Mouse (Mus musculus) C2C12 (cell line): ENCODE measurements around the gene Esrra. TPM values are rescaled to one million over a fixed set of nuclear protein-coding genes. Genes with fewer than 3 reads are reported as not detected.
"Not testable (repeated sequence)": the region's sequence is repeated elsewhere in the genome, so short reads cannot be mapped to it uniquely, and the experiment has no call there.

Experiments used
- H3K27me3 ChIP-seq: one replicate; pipeline ENCODE4 v1.6.1; 2011; ENCODE audit not compliant: control insufficient read depth, insufficient read depth, insufficient read length
- H3K36me3 ChIP-seq: one replicate; pipeline ENCODE4 v1.6.1; 2011; ENCODE audit not compliant: control insufficient read depth, insufficient read depth
- H3K4me3 ChIP-seq: one replicate; pipeline ENCODE4 v1.5.1; 2011; ENCODE audit warnings: mild to moderate bottlenecking, control low read depth; ENCODE audit not compliant: poor library complexity, insufficient read depth, severe bottlenecking
- H3K79me2 ChIP-seq: one replicate; pipeline ENCODE4 v1.6.1; 2011; ENCODE audit not compliant: control insufficient read depth, insufficient read depth
- H3K79me3 ChIP-seq: one replicate; pipeline ENCODE4 v1.6.1; 2011; ENCODE audit warnings: low read depth, control low read depth
- H3ac ChIP-seq: one replicate; pipeline ENCODE3; 2011; ENCODE audit warnings: low read depth; ENCODE audit not compliant: control insufficient read depth, insufficient read length
- CEBPB ChIP-seq: IDR thresholded peaks from one replicate; pipeline ENCODE4 v1.6.1; 2011; ENCODE audit warnings: low read depth, mild to moderate bottlenecking, control low read depth, moderate library complexity
- CTCF ChIP-seq: IDR thresholded peaks from one replicate; pipeline ENCODE4 v1.5.1; 2011; ENCODE audit not compliant: control insufficient read depth, insufficient read depth, insufficient read length
- FOSL1 ChIP-seq: IDR thresholded peaks from one replicate; pipeline ENCODE4 v1.8.0; 2011; ENCODE audit warnings: mild to moderate bottlenecking, low read length; ENCODE audit not compliant: poor library complexity, insufficient read depth, severe bottlenecking
- MAX ChIP-seq: IDR thresholded peaks from one replicate; pipeline ENCODE4 v1.6.1; 2011; ENCODE audit warnings: mild to moderate bottlenecking, control low read depth
- MYOD1 ChIP-seq: IDR thresholded peaks from one replicate; pipeline ENCODE4 v1.6.1; 2011; ENCODE audit warnings: low read depth; ENCODE audit not compliant: control insufficient read depth, insufficient read length
- MYOG ChIP-seq: IDR thresholded peaks from one replicate; pipeline ENCODE4 v1.6.1; 2011; ENCODE audit not compliant: control insufficient read depth, insufficient read length; ENCODE audit errors: extremely low read depth
- USF1 ChIP-seq: IDR thresholded peaks from one replicate; pipeline ENCODE4 v1.6.1; 2011; ENCODE audit warnings: low read depth, mild to moderate bottlenecking, control low read depth, moderate library complexity
- polyA plus RNA-seq: library from polyadenylated mRNA; unstranded; fragments of >200 nt; fragmentation: generic; extraction: Trizol; gene quantifications from one replicate; pipeline ENCODE4 v1.2.1, GENCODE M21; 2012; ENCODE audit warnings: missing spikeins

Gene Esrra
- polyA plus RNA-seq, 1 experiment = 43.2 TPM

GRCm38 (mm10) chr19:6912205-6912970 lies 9.2 kb downstream of the Esrra start:
- TF ChIP-seq USF1 (no peak), MYOD1 (no peak), MYOG (no peak), FOSL1 (no peak), CEBPB (no peak), CTCF (no peak), MAX (no peak)
- peaks cover 49% of the 10 kb centered on the region for H3K79me2 ChIP-seq

GRCm38 (mm10) chr19:6911101-6912074 lies 10.2 kb downstream of the Esrra start:
- Histone ChIP-seq H3K27me3 (no peaks in the 10 kb centered on the region), H3K36me3 (peaks cover 30% of the 10 kb centered on the region), H3K79me3 (peaks cover 23% of the 10 kb centered on the region), H3K4me3 (peak overlapping the region; percentile 76), H3ac (no peak overlapping the region), H3K79me2 (peaks cover 52% of the 10 kb centered on the region)
- TF ChIP-seq CEBPB (no peak), MYOD1 (no peak), MAX (no peak), MYOG (no peak), CTCF (no peak), USF1 (no peak), FOSL1 (no peak)

More at GRCm38 (mm10) chr19:6912205-6912970, 9.2 kb downstream of the Esrra start:
- peaks cover 20% of the 10 kb centered on the region for H3K79me3 ChIP-seq
- no peak overlapping the region for H3K4me3 ChIP-seq
- H3K36me3 ChIP-seq = peaks cover 29% of the 10 kb centered on the region
- no peak overlapping the region for H3ac ChIP-seq
- no peaks in the 10 kb centered on the region for H3K27me3 ChIP-seq

GRCm38 (mm10) chr19:6910306-6910705 lies 11.3 kb downstream of the Esrra start:
- H3K27me3 ChIP-seq = not testable (repeated sequence)
- Histone ChIP-seq H3K79me2 (peaks cover 48% of the 10 kb centered on the region), H3K79me3 (peaks cover 23% of the 10 kb centered on the region), H3ac (peak overlapping the region; percentile 62), H3K36me3 (peaks cover 36% of the 10 kb centered on the region), H3K4me3 (peak overlapping the region; percentile 76)

DNA sequence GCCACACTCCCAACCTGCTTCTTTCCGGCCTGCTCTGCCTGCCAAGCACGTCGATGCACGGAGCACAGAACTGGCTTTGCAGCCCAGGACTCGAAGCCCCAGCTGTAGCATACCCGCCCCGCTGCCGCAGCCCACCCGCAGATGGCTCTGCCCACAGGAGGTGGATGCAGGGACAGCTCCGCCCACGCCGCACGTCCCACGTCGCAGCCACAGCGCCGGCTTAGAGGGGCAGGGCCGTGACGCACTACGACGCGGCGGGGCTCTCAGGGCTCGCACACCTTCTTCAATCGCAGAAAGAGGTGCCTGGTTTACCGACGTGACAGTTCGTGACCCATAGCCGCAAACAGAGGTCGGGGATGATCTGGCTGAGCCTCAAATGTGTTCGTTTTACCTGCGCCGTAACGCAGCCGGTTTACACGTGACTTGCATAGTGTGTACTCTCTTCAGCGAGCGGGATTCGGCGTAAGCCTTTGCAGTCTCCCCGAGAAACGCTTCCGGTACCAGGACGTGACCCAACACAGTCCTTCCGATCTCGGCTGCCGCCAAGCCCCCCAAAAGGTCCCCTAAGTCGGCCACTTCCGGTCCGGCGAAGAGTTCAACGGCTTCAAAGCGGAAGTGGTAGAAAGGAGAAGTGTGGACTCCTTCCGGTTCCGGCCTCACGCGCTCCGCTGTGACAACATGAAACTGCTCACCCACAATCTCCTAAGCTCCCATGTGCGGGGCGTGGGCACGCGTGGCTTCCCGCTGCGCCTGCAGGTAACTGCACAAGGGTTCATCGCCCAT lies 11.9 kb downstream of the Esrra start, which contains the start of the genes Trmt112 and Prdx5:
Gene Trmt112, plus strand, starts transcription at position 192 of the 783 bp plus-strand sequence.
Gene Prdx5, minus strand, starts transcription at position 600 of the 783 bp plus-strand sequence.
- TF ChIP-seq USF1 = peak; percentile 12
- peak; percentile 62 for TF ChIP-seq MAX
- TF ChIP-seq CTCF = no peak
- TF ChIP-seq CEBPB = no peak
- peaks cover 40% of the 10 kb centered on the region for H3K36me3 ChIP-seq

DNA sequence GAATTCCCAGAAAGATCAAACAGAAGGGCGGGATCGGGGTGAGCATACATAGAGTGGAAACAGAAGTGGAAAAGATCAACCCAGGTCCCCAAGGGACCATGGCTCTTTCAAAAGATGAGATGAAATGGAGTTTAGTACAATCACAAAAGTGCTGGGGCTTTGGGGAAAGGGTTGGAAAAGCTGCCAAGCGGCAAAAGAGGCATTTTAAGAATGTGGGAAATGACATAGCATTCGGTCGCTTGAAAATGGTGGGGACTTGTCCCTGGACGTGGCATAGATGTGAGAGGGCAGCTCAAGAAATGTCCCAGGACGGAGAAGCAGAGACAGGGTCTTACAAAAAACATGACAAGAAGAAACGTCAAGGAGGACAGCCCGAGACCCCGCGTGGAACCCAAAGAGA lies 12.6 kb downstream of the Esrra start:
- peaks cover 48% of the 10 kb centered on the region for H3K79me2 ChIP-seq
- TF ChIP-seq CEBPB = no peak
- no peak for TF ChIP-seq USF1
- TF ChIP-seq FOSL1 = no peak
- no peak for TF ChIP-seq CTCF
- TF ChIP-seq MYOD1 = no peak
- no peak for TF ChIP-seq MYOG
- TF ChIP-seq MAX = no peak
- H3K79me3 ChIP-seq = peaks cover 23% of the 10 kb centered on the region
- peak overlapping the region; percentile 76 for H3K4me3 ChIP-seq
- peaks cover 40% of the 10 kb centered on the region for H3K36me3 ChIP-seq
- H3ac ChIP-seq = peak overlapping the region; percentile 94
- H3K27me3 ChIP-seq = no peaks in the 10 kb centered on the region

More for the DNA sequence above, 11.9 kb downstream of the Esrra start, which contains the start of the genes Trmt112 and Prdx5:
- Histone ChIP-seq H3ac (peak within 1 kb of the TSS; percentile 94), H3K79me2 (peaks cover 48% of the 10 kb centered on the region), H3K79me3 (peaks cover 23% of the 10 kb centered on the region), H3K27me3 (no peaks in the 10 kb centered on the region), H3K4me3 (peak within 1 kb of the TSS; percentile 76)
